Mouse (Mus musculus): Measurements from ENCODE around the gene Rab25.
A peak's percentile ranks its signal among the peaks of the same experiment; 100 is the strongest.

DNA sequence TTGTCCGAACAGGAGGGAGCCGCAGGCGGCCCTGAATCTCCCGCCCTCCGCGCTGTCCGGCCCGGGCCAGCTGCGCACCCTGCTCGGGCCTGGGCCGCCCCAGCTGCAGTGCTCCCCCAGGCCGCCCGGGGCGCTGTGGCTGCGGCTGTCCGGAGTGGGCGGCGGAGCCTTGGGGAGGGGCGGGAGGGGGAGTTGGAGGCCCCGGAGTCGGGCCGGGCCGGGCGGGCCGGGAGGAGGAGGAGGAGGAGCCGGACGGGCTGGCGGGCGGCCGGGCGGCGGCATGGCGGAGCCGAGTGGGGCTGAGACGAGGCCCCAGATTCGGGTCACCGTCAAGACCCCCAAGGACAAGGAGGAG is 5.4 kb upstream of the Rab25 start, which contains the start of gene Ubqln4:
- peak; percentile 66; the same call in 1 of the 2 replicates for TF ChIP-seq CTCF (IDR thresholded peaks at IDR 0.05; ENCODE audit: extremely low read depth, insufficient read length, insufficient replicate concordance, low read depth, low read length)
- TF ChIP-seq POLR2A (IDR thresholded peaks at IDR 0.05; ENCODE audit: low read depth, low read length), result peak; percentile 73; the same call in 1 of the 2 replicates
